Mouse (Mus musculus) brain, adult 2 months (tissue): ENCODE data around the gene Slc43a3.

Source experiments
- DNase-seq: peaks from one replicate; pipeline ENCODE4 v3.0.0; 2011; ENCODE audit warnings: low read depth, low spot score

The Slc43a3 gene

GRCm38 (mm10) chr2:84980188-84980587 is 43.8 kb downstream of the Slc43a3 start, which contains the start of gene Prg2:
Gene Prg2, plus strand, starts transcription at chr2:84980461.
- no peak for DNase-seq

GRCm38 (mm10) chr2:84987930-84988329 is 51.6 kb downstream of the Slc43a3 start, which contains the start of gene Prg3:
Gene Prg3, plus strand, starts transcription at chr2:84988215.
- DNase-seq = no peak

GRCm38 (mm10) chr2:84996376-84996775 is 60.0 kb downstream of the Slc43a3 start:
- no peak for DNase-seq

DNA sequence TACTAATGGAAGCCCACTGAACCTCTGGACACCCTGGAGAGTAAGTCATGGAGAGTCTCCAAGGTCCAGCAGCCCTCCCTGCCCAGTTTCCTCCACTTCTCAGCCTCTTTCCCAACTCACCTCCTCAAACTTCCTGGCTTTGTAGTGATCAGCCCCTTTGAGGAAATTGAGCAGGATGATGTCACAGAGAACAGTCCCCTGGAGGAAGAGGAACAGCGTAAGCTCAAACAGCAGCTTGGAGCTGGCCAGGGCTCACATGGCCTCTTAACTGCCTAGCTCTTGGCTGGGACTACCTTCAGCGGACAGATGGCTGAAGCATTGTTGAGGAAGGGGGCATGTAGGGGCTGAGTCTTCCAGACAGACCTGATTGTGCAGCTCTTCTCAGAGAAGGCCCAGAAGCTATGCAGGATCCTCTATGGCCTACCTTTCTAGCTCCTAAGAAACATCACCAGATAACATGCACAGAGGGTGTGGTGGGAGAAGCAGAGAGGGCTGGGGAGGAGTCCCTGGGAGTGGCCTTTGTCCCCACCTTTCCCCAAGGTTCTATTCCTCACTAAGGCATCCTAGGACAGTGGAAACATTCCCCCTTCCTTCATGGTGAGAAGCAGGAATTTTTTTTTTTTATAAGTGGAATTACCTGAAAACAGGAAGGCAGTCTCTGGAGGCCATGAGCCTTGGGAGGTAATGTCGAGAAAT is 63.3 kb downstream of the Slc43a3 start:
- DNase-seq = no peak

DNA sequence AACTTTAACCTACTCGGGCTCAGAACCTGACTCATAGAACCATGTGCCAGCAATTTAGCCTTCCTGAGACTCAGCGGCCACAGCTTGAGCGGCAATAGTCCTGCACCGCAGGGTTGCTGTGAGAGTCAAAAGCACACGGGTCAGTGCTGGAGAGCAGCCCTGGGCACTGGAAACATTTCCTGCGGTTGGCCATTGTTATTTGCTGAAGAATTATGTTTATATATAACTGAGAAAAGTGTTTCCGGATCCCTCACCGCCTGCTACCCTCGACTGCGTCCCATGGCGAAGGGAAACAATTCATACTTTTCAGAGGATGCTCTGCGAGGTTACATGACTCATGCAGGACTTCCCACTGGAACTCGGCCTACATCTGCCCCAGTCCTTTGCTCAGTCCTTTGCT is 65.1 kb downstream of the Slc43a3 start:
- DNase-seq = no peak

DNA sequence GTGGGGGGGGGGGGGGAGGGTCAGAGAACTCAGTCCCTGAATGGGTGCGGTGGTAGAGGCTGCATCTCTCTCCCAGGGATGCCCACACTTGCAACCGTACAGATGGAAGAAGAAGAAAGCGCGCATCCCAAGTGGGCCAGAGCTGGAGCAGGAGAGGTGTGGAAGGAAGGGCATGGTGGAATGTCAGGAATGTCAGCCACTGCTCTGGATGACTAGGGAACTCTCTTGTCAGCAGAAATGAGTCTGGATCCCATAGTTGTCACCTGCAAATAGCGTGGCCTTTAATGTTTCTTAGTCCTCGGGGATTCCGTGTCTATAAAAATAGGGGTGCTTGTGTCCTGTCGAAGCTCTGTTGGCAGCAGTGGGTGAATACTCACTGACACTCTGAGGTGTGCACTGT is 66.2 kb downstream of the Slc43a3 start:
- DNase-seq = no peak

DNA sequence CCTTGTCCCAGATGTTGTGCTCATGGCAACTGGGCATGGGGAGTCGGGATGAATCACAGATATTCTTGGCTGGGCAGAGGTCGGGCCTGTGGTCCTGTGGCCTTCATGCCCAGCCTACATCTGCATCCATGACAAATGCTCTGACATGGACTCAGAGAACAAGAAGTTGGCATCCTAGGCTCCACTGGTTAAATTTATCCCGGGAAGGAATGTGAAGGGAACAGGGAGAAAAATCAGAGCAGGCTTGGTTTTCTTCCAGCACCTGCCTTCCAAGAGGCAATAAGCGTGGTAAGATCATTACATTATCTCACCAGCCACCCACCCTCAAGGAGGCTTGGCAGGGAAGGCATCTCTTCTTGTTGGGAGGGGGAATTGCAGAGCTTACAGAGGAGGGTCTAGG is 68.0 kb downstream of the Slc43a3 start:
- peak; percentile 79 for DNase-seq

GRCm38 (mm10) chr2:85006600-85006999 is 70.2 kb downstream of the Slc43a3 start:
- no peak for DNase-seq

DNA sequence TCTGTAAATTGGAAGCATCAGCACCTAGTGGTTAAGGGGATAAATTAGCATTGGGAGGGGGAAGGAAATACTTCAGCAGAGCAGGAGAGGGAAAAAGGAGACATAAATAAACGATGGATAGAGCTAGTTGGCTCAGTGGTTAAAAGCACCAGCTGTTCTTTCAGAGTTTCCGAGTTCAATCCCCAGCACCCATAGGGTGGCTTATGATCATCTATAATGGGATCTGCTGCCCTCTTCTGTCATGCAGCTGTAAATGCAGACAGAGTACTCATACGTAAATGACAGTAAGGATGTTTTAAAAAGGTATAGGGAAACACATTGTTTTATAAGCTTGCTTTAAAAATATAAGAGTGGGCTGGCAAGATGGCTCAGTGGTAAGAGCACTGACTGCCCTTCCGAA is 71.3 kb downstream of the Slc43a3 start:
- peak; percentile 55 for DNase-seq
